Mouse (Mus musculus) MEL (cell line): ENCODE data around the gene Ager. TPM values are rescaled to one million over a fixed set of nuclear protein-coding genes. Genes with fewer than 3 reads are reported as not detected.

Experiments used
- DNase-seq: peaks from one replicate; pipeline ENCODE4 v3.0.0; 2011; ENCODE audit warnings: low read depth, low spot score
- H3K27ac ChIP-seq: 2 replicates; pipeline ENCODE4 v1.5.1; 2012; ENCODE audit warnings: low read depth, mild to moderate bottlenecking, control low read depth, low read length, moderate library complexity; ENCODE audit not compliant: control insufficient read depth
- H3K27me3 ChIP-seq, 2 experiments: fragments of 150-350 bp in 1 of 2; sonication (generic) in 1 of 2; 2 replicates each; pipeline ENCODE4 v1.6.1; 2012; ENCODE audit warnings: low read length in 2 of 2, mild to moderate bottlenecking in 2 of 2, improper control_type of control experiment in 1 of 2, moderate library complexity in 1 of 2; ENCODE audit not compliant: insufficient read depth in 2 of 2, control insufficient read depth in 1 of 2
- H3K36me3 ChIP-seq, 2 experiments: 2 replicates each; pipeline ENCODE4 v1.6.1; 2012 to 2014; ENCODE audit warnings: low read length in 2 of 2, improper control_type of control experiment in 1 of 2, inconsistent platforms in 1 of 2, mild to moderate bottlenecking in 1 of 2; ENCODE audit not compliant: insufficient read depth in 2 of 2, control insufficient read depth in 1 of 2
- H3K4me1 ChIP-seq, 2 experiments: fragments of 150-350 bp in 1 of 2; sonication (generic) in 1 of 2; 2 replicates each; pipeline ENCODE4 v1.6.1; 2012; ENCODE audit warnings: low read length in 2 of 2, improper control_type of control experiment in 1 of 2, mild to moderate bottlenecking in 1 of 2; ENCODE audit not compliant: insufficient read depth in 2 of 2, control insufficient read depth in 1 of 2
- H3K4me3 ChIP-seq, 2 experiments: fragments of 150-350 bp in 1 of 2; sonication (generic) in 1 of 2; 2 replicates each; pipeline ENCODE4 v1.5.1; 2012; ENCODE audit warnings: low read depth in 2 of 2, low read length in 2 of 2, mild to moderate bottlenecking in 2 of 2, moderate library complexity in 2 of 2, control low read depth in 1 of 2, improper control_type of control experiment in 1 of 2; ENCODE audit not compliant: control insufficient read depth in 1 of 2, insufficient read depth in 1 of 2
- H3K79me2 ChIP-seq: 2 replicates; pipeline ENCODE4 v1.6.1; 2012; ENCODE audit warnings: mild to moderate bottlenecking, low read length, moderate library complexity; ENCODE audit not compliant: control insufficient read depth, poor library complexity, insufficient read depth
- H3K9ac ChIP-seq: 2 replicates; pipeline ENCODE4 v1.6.1; 2012; ENCODE audit warnings: low read depth, mild to moderate bottlenecking, control low read depth, low read length, moderate library complexity; ENCODE audit not compliant: control insufficient read depth, poor library complexity, severe bottlenecking
- H3K9me3 ChIP-seq: fragments of 150-350 bp; sonication (generic); replicated peaks from 2 replicates; pipeline ENCODE4 v1.6.1; 2012; ENCODE audit warnings: mild to moderate bottlenecking, low read length, improper control_type of control experiment, moderate library complexity; ENCODE audit not compliant: insufficient read depth
- BHLHE40 ChIP-seq: IDR thresholded peaks from 2 replicates; pipeline ENCODE4 v1.6.1; 2012; ENCODE audit warnings: low read depth, mild to moderate bottlenecking, inconsistent platforms, low read length, improper control_type of control experiment, borderline replicate concordance
- CHD2 ChIP-seq: IDR thresholded peaks from 2 replicates; pipeline ENCODE4 v1.6.1; 2011; ENCODE audit warnings: low read length, improper control_type of control experiment
- ELF1 ChIP-seq: IDR thresholded peaks from 2 replicates; pipeline ENCODE4 v1.6.1; 2014; ENCODE audit warnings: low read depth, mild to moderate bottlenecking, inconsistent platforms, low read length, improper control_type of control experiment, moderate library complexity
- ETS1 ChIP-seq: IDR thresholded peaks from 2 replicates; pipeline ENCODE4 v1.6.1; 2012; ENCODE audit warnings: low read depth, mild to moderate bottlenecking, inconsistent platforms, low read length, improper control_type of control experiment, moderate library complexity
- HCFC1 ChIP-seq: IDR thresholded peaks from 2 replicates; pipeline ENCODE4 v1.6.1; 2012; ENCODE audit warnings: low read depth, mild to moderate bottlenecking, inconsistent platforms, low read length, improper control_type of control experiment, moderate library complexity
- JUND ChIP-seq: IDR thresholded peaks from 2 replicates; pipeline ENCODE4 v1.6.1; 2011; ENCODE audit warnings: low read depth, mild to moderate bottlenecking, improper control_type of control experiment, low read length
- MAFK ChIP-seq: IDR thresholded peaks from 2 replicates; pipeline ENCODE4 v1.6.1; 2011; ENCODE audit warnings: low read depth, mild to moderate bottlenecking, low read length, improper control_type of control experiment, borderline replicate concordance
- MAX ChIP-seq: IDR thresholded peaks from 2 replicates; pipeline ENCODE4 v1.6.1; 2011; ENCODE audit warnings: low read length, improper control_type of control experiment
- MAZ ChIP-seq: IDR thresholded peaks from 2 replicates; pipeline ENCODE4 v1.6.1; 2012; ENCODE audit warnings: low read depth, mild to moderate bottlenecking, inconsistent platforms, low read length, improper control_type of control experiment
- MEF2A ChIP-seq: IDR thresholded peaks from 2 replicates; pipeline ENCODE4 v1.6.1; 2014; ENCODE audit warnings: low read depth, mild to moderate bottlenecking, inconsistent platforms, low read length, improper control_type of control experiment; ENCODE audit not compliant: poor library complexity, insufficient replicate concordance, severe bottlenecking; ENCODE audit errors: extremely low read depth
- MXI1 ChIP-seq: IDR thresholded peaks from 2 replicates; pipeline ENCODE4 v1.6.1; 2011; ENCODE audit warnings: mild to moderate bottlenecking, low read depth, low read length, improper control_type of control experiment
- MYB ChIP-seq: IDR thresholded peaks from 2 replicates; pipeline ENCODE4 v1.6.1; 2011; ENCODE audit warnings: mild to moderate bottlenecking, low read depth, low read length, improper control_type of control experiment
- NELFE ChIP-seq: IDR thresholded peaks from 2 replicates; pipeline ENCODE4 v1.6.1; 2011; ENCODE audit warnings: low read depth, low read length, improper control_type of control experiment
- NRF1 ChIP-seq: IDR thresholded peaks from 2 replicates; pipeline ENCODE4 v1.6.1; 2014; ENCODE audit warnings: low read depth, mild to moderate bottlenecking, inconsistent platforms, low read length, improper control_type of control experiment, moderate library complexity; ENCODE audit not compliant: poor library complexity, insufficient read depth, severe bottlenecking
- POLR2A ChIP-seq, 2 experiments: IDR thresholded peaks; 2 replicates each; pipeline ENCODE4 v1.6.1; 2011 to 2012; ENCODE audit warnings: low read length in 2 of 2, mild to moderate bottlenecking in 2 of 2, control low read depth in 1 of 2, improper control_type of control experiment in 1 of 2, low read depth in 1 of 2, moderate library complexity in 1 of 2; ENCODE audit not compliant: control insufficient read depth in 1 of 2, insufficient read depth in 1 of 2, poor library complexity in 1 of 2
- POLR2AphosphoS5 ChIP-seq: IDR thresholded peaks from 2 replicates; pipeline ENCODE4 v1.6.1; 2012; ENCODE audit warnings: low read depth, borderline replicate concordance, mild to moderate bottlenecking, inconsistent platforms, low read length, moderate library complexity, mixed read lengths
- RAD21 ChIP-seq: IDR thresholded peaks from 2 replicates; pipeline ENCODE4 v1.6.1; 2011; ENCODE audit warnings: mild to moderate bottlenecking, low read depth, low read length, improper control_type of control experiment
- TAL1 ChIP-seq: IDR thresholded peaks from 2 replicates; pipeline ENCODE4 v1.6.1; 2012; ENCODE audit warnings: mild to moderate bottlenecking, inconsistent platforms, low read length, moderate library complexity, mixed read lengths
- TCF12 ChIP-seq: IDR thresholded peaks from 2 replicates; pipeline ENCODE4 v1.6.1; 2014; ENCODE audit warnings: low read depth, mild to moderate bottlenecking, inconsistent platforms, low read length, improper control_type of control experiment, moderate library complexity
- UBTF ChIP-seq: IDR thresholded peaks from 2 replicates; pipeline ENCODE4 v1.6.1; 2012; ENCODE audit warnings: low read depth, mild to moderate bottlenecking, inconsistent platforms, low read length, improper control_type of control experiment, moderate library complexity, borderline replicate concordance; ENCODE audit not compliant: insufficient read depth
- USF1 ChIP-seq: IDR thresholded peaks from 2 replicates; pipeline ENCODE4 v1.6.1; 2014; ENCODE audit warnings: low read depth, mild to moderate bottlenecking, inconsistent platforms, low read length, improper control_type of control experiment, moderate library complexity
- ZC3H11A ChIP-seq: IDR thresholded peaks from 2 replicates; pipeline ENCODE4 v1.6.1; 2012; ENCODE audit warnings: low read depth, mild to moderate bottlenecking, inconsistent platforms, low read length, improper control_type of control experiment
- ZKSCAN1 ChIP-seq: IDR thresholded peaks from 2 replicates; pipeline ENCODE4 v1.6.1; 2012; ENCODE audit warnings: low read depth, mild to moderate bottlenecking, inconsistent platforms, low read length, improper control_type of control experiment, moderate library complexity
- polyA plus RNA-seq, 2 experiments: library from polyadenylated mRNA; stranded (reverse) in 1 of 2; unstranded in 1 of 2; fragments of >175 nt in 1 of 2; fragments of >200 nt in 1 of 2; gene quantifications; 2 replicates each; pipeline versions ENCODE4 v1.2.1 to v1.2.4; 2012; ENCODE audit warnings: low replicate concordance in 2 of 2, low read depth in 1 of 2; ENCODE audit not compliant: insufficient read length in 2 of 2, insufficient read depth in 1 of 2, missing spikeins in 1 of 2
- total RNA-seq: library from RNA; depleted of rRNA; stranded (reverse); fragments of 300-350 nt; gene quantifications from 2 replicates; pipeline ENCODE4 v1.2.3, GENCODE M21; 2012

The Ager gene
- total and polyA plus RNA-seq, 3 experiments: 0.27 to 3.7 TPM; not detected in 1

- peak; percentile 64 for TF ChIP-seq MXI1
- TF ChIP-seq ELF1: peak; percentile 86
- peak; percentile 81 to 94 for TF ChIP-seq POLR2A (IDR thresholded peaks at IDR 0.05; ENCODE audit: control insufficient read depth in 1 of 2, insufficient read depth in 1 of 2, low read depth in 1 of 2, low read length in 2 of 2, poor library complexity in 1 of 2)
- TF ChIP-seq NELFE: peak; percentile 92
- no peak for TF ChIP-seq MAFK
- TF ChIP-seq MAX: no peak
- TF ChIP-seq JUND: no peak
- no peak for TF ChIP-seq POLR2AphosphoS5
- TF ChIP-seq UBTF: no peak
Observed at GRCm38 (mm10) chr17:34605609-34606008, 7.9 kb downstream of the Ager start (continued).

- H3K36me3 ChIP-seq: peaks cover 0 to 10% of the 10 kb centered on the region in 2 experiments; a peak in 2 of 4 replicates
- H3K4me1 ChIP-seq: peaks cover 6 to 26% of the 10 kb centered on the region in 2 experiments; a peak in 3 of 4 replicates
- TF ChIP-seq HCFC1 (no peak), MAZ (no peak), USF1 (no peak), ZC3H11A (no peak), MEF2A (no peak), POLR2A (IDR thresholded peaks at IDR 0.05; ENCODE audit: control insufficient read depth in 1 of 2, insufficient read depth in 1 of 2, low read depth in 1 of 2, low read length in 2 of 2, poor library complexity in 1 of 2) (no peak), TAL1 (no peak), POLR2AphosphoS5 (no peak), TCF12 (no peak)
- no peaks in the 10 kb centered on the region for H3K9me3 ChIP-seq
- peaks cover 53% of the 10 kb centered on the region for H3K79me2 ChIP-seq
- peak overlapping the region; percentile 95 to 99 for H3K4me3 ChIP-seq
- no peaks in the 10 kb centered on the region for H3K27me3 ChIP-seq
- DNase-seq: no peak
- H3K9ac ChIP-seq: peak overlapping the region; percentile 92
- H3K27ac ChIP-seq: peak overlapping the region; percentile 39
Observed at GRCm38 (mm10) chr17:34606186-34607039, 8.8 kb downstream of the Ager start.

- H3K9ac ChIP-seq: no peak overlapping the region
- H3K4me3 ChIP-seq: no peak overlapping the region
- H3K27ac ChIP-seq: no peak overlapping the region
- TF ChIP-seq MAZ (no peak), ZKSCAN1 (no peak), ETS1 (no peak), CHD2 (no peak), MYB (no peak), RAD21 (no peak), MAFK (no peak), BHLHE40 (no peak), NRF1 (no peak), USF1 (no peak), TAL1 (no peak)
- DNase-seq: no peak
- H3K27me3 ChIP-seq: no peaks in the 10 kb centered on the region
- peaks cover 9 to 31% of the 10 kb centered on the region in 2 experiments; a peak in 3 of 4 replicates for H3K4me1 ChIP-seq
- peaks cover 43% of the 10 kb centered on the region for H3K79me2 ChIP-seq
- peaks cover 0 to 15% of the 10 kb centered on the region in 2 experiments; a peak in 2 of 4 replicates for H3K36me3 ChIP-seq
- no peaks in the 10 kb centered on the region for H3K9me3 ChIP-seq
Observed at GRCm38 (mm10) chr17:34607997-34608396, 10.3 kb downstream of the Ager start.
